Mouse (Mus musculus) megakaryocyte, embryonic 14.5 days (primary cell): ENCODE results near the gene Plekha8.

ENCODE experiments used
- FLI1 ChIP-seq: IDR thresholded peaks from 2 replicates; pipeline ENCODE4 v1.6.1; 2012; ENCODE audit warnings: low read length, inconsistent platforms, mixed read lengths
- GATA1 ChIP-seq: IDR thresholded peaks from 3 replicates; pipeline ENCODE4 v1.6.1; 2012; ENCODE audit warnings: mixed read lengths, low read length, inconsistent platforms, borderline replicate concordance

DNA sequence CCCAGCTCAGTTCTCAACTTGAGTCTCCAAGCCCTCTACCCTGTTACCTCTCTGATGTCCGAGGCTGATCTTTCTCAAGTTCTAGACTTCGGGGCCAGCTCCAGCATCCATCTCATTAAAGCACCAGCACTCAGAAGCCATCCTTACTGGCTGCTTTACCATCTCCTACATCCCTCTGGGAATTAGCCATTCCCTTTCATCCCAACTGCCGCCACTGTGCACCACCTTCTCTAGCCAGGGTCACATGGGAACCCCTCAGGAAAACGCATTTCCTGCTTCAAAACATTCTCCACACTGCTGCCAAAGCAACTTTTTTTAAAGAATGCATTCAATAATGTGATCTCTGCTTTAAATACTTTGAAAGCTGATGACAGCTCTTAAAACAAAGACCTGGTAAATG, 45.6 kb upstream of the Plekha8 start:
- TF ChIP-seq GATA1 (no peak), FLI1 (no peak)
